Mouse (Mus musculus) liver, embryonic 15.5 days (tissue): ENCODE data around the gene Wdr24. TPM values are rescaled to one million over a fixed set of nuclear protein-coding genes. Genes with fewer than 3 reads are reported as not detected.
"Not testable (repeated sequence)": the region's sequence is repeated elsewhere in the genome, so short reads cannot be mapped to it uniquely, and the experiment has no call there.

Source experiments
- ATAC-seq: fragments of 200-750 bp; cut with Nextera tagmentation; 2 replicates; pipeline ENCODE4 v1.8.0; 2017; ENCODE audit warnings: moderate number of reproducible peaks, mild to moderate bottlenecking, moderate library complexity; ENCODE audit not compliant: insufficient read depth
- H3K27ac ChIP-seq: fragments of 300-500 bp; sonication (generic); replicated peaks from 2 replicates; pipeline ENCODE4 v1.5.1; 2015; ENCODE audit warnings: mild to moderate bottlenecking, inconsistent platforms
- H3K27me3 ChIP-seq: fragments of 300-500 bp; sonication (generic); 2 replicates; pipeline ENCODE4 v1.6.1; 2015; ENCODE audit warnings: mild to moderate bottlenecking, inconsistent platforms
- H3K36me3 ChIP-seq: fragments of 300-500 bp; sonication (generic); replicated peaks from 2 replicates; pipeline ENCODE4 v1.6.1; 2015; ENCODE audit warnings: moderate library complexity, mild to moderate bottlenecking, inconsistent platforms
- H3K4me1 ChIP-seq: fragments of 300-500 bp; sonication (generic); replicated peaks from 2 replicates; pipeline ENCODE4 v1.6.1; 2015; ENCODE audit warnings: inconsistent platforms
- H3K4me2 ChIP-seq: fragments of 300-500 bp; sonication (generic); 2 replicates; pipeline ENCODE4 v1.6.1; 2015; ENCODE audit warnings: moderate library complexity, mild to moderate bottlenecking, inconsistent platforms
- H3K4me3 ChIP-seq: fragments of 300-500 bp; sonication (generic); replicated peaks from 2 replicates; pipeline ENCODE4 v1.5.1; 2015; ENCODE audit warnings: mild to moderate bottlenecking, inconsistent platforms
- H3K9ac ChIP-seq: fragments of 300-500 bp; sonication (generic); 2 replicates; pipeline ENCODE4 v1.6.1; 2015; ENCODE audit warnings: moderate library complexity, mild to moderate bottlenecking, inconsistent platforms
- H3K9me3 ChIP-seq: fragments of 300-500 bp; sonication (generic); replicated peaks from 2 replicates; pipeline ENCODE4 v1.6.1; 2016; ENCODE audit warnings: inconsistent platforms
- WGBS: fragments of 180-500 bp; shearing (Covaris S2); methylation state at CpG from one replicate; pipeline ENCODE4 v1.1.7; 2015; ENCODE audit warnings: mixed read lengths; ENCODE audit not compliant: insufficient replicate concordance; 5-methylcytosine and 5-hydroxymethylcytosine counted together
- polyA plus RNA-seq: library from polyadenylated mRNA; unstranded; fragments of >200 nt; fragmentation: Nextera tagmentation; extraction: Ambion mirVana; gene quantifications from 2 replicates; pipeline ENCODE4 v1.2.1, GENCODE M21; 2015

The Wdr24 gene
- polyA plus RNA-seq, 1 experiment from 2014 or later: 11.7 TPM

DNA sequence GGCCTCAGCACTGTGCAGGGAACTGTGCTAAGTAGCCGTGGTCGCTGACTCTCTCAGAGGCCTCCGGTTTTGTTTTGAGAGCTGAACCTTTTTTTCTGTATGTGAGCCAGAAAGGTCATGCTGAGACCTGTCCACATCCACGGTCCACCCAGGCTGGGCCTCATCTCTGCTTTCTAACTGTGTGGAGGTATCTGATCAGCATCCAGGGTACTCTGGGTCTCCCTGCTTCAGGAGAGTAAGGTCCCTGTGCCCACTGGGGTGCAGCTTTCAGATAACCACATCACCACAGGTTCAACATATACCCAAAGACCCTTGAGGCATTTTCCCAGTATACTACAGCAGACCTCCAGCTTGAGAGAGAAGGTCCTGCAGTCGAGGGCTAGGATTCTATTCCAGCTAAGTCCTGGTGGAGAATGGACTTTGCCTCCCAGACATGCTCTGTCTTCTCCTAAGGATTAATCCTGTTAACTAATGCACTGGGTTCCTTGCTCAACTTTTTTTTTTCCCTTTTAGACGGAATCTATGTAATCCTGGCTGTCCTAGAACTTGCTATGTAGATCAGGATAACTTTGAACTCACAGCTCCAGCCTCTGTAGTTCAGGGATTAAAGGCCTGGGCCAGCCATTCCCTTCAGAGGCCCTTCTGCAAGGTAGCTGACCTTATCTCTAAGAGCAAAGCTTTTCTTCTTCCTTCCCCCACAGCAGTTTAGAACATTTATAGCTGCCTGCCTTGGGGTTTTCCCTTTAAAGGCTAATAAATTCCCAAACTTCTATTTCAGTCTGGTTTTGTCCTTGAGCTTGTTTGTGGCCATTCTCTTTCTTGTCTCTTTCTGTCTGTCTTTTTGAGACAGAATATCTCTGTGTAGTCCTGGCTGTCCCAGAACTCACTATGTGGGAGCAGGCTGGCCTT lies 38.5 kb downstream of the Wdr24 start:
- peak overlapping the region; percentile 98 for H3K4me2 ChIP-seq
- WGBS: 7% methylated on average over 6 of the region's 6 CpGs
- peak; percentile 12; the same call in 1 of the 2 replicates for ATAC-seq

GRCm38 (mm10) chr17:25863681-25864080 lies 40.3 kb downstream of the Wdr24 start:
- no peak overlapping the region for H3K27ac ChIP-seq
- H3K36me3 ChIP-seq: peaks cover 20% of the 10 kb centered on the region
- H3K4me2 ChIP-seq: no peak overlapping the region
- no peak overlapping the region for H3K9ac ChIP-seq
- no peak overlapping the region for H3K4me3 ChIP-seq
- H3K4me1 ChIP-seq: peaks cover 59% of the 10 kb centered on the region
- H3K27me3 ChIP-seq: no peaks in the 10 kb centered on the region
- no peak for ATAC-seq
- WGBS: 79% methylated on average over 6 of the region's 6 CpGs
- no peaks in the 10 kb centered on the region for H3K9me3 ChIP-seq

More for the DNA sequence above, 38.5 kb downstream of the Wdr24 start:
- Histone ChIP-seq H3K36me3 (peaks cover 20% of the 10 kb centered on the region), H3K27me3 (no peaks in the 10 kb centered on the region), H3K4me1 (peaks cover 48% of the 10 kb centered on the region), H3K4me3 (peak overlapping the region; percentile 80), H3K9ac (peak overlapping the region; percentile 75), H3K27ac (peak overlapping the region; percentile 68), H3K9me3 (no peaks in the 10 kb centered on the region)

- 85% methylated on average over 14 of the region's 14 CpGs for WGBS
- H3K36me3 ChIP-seq: peaks cover 20% of the 10 kb centered on the region
- H3K9me3 ChIP-seq: no peaks in the 10 kb centered on the region
- no peaks in the 10 kb centered on the region for H3K27me3 ChIP-seq
- H3K4me3 ChIP-seq: no peak overlapping the region
- H3K4me1 ChIP-seq: peaks cover 63% of the 10 kb centered on the region
- no peak overlapping the region for H3K27ac ChIP-seq
- H3K9ac ChIP-seq: no peak overlapping the region
- ATAC-seq: no peak
- H3K4me2 ChIP-seq: no peak overlapping the region
Measured at GRCm38 (mm10) chr17:25864311-25864710, 40.9 kb downstream of the Wdr24 start.

DNA sequence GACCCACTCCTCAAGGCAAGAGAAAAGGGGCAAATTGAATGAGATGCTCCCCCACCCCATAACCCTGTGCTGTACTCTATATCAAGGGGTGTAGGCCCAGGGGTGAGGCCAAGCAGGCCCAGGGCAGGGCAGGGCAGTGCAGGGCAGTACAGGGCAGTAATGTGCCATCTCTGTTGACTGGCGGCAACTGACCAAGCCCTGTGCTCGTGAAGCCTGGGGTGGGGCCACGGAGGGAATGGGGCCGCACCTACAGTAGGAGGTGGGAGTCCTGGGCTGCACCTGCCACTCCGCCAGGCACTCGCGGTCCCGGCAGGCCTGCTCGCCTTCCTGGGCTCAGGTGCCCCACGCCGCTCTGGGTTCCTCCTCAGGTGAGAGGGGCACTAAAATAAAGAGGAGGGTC lies 41.9 kb downstream of the Wdr24 start:
- Histone ChIP-seq H3K27ac (no peak overlapping the region), H3K4me1 (peaks cover 54% of the 10 kb centered on the region), H3K4me2 (no peak overlapping the region), H3K27me3 (no peaks in the 10 kb centered on the region), H3K9me3 (no peaks in the 10 kb centered on the region), H3K36me3 (peaks cover 20% of the 10 kb centered on the region), H3K4me3 (no peak overlapping the region), H3K9ac (no peak overlapping the region)
- WGBS: 81% methylated on average over 11 of the region's 11 CpGs
- no peak for ATAC-seq

DNA sequence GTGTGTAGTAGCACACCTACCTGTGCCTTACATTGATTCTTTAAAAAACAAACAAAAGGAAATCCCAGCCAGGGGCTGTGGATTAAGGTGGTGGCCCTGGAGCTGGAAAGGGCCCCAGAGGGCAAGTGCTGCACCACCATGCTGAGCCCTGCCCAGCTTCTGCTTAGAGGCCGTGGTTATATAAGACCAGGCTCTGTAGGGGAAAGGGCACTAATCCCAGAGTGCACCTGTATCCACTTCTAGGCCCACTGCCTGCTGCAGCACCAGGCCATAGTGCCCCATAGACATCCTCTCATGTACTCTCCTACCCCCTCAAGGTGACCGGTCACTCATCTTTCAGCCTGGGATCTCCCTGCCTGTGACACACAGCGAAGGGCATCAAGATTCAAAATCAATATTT lies 42.7 kb downstream of the Wdr24 start:
- H3K36me3 ChIP-seq: peaks cover 20% of the 10 kb centered on the region
- no peak for ATAC-seq
- peak overlapping the region; percentile 88; the same call in 1 of the 2 replicates for H3K4me2 ChIP-seq
- no peak overlapping the region for H3K27ac ChIP-seq
- H3K4me3 ChIP-seq: no peak overlapping the region
- no peak overlapping the region for H3K9ac ChIP-seq
- peaks cover 46% of the 10 kb centered on the region for H3K4me1 ChIP-seq
- no peaks in the 10 kb centered on the region for H3K9me3 ChIP-seq
- H3K27me3 ChIP-seq: no peaks in the 10 kb centered on the region
- 69% methylated on average over 3 of the region's 3 CpGs for WGBS

DNA sequence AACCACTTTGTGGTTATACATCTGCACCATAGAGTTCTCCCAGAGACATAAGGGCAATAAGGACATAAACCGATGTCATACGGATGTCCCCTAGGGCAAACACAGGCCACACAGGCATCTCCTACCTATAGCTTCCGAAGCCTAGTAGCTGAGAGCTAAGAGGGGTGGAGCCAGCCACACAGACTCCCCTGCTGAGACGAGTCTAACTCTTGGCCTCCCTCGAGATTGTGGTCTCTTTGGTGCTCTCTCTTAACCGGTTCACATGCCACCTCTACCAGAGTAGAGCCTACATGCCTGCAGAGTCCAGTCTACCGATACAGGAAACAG lies 44.0 kb downstream of the Wdr24 start:
- ATAC-seq: peak; percentile 33
- Histone ChIP-seq H3K27me3 (no peaks in the 10 kb centered on the region), H3K9ac (peak overlapping the region; percentile 66), H3K9me3 (no peaks in the 10 kb centered on the region), H3K4me3 (peak overlapping the region; percentile 69), H3K4me1 (peaks cover 34% of the 10 kb centered on the region), H3K27ac (peak overlapping the region; percentile 77), H3K36me3 (peaks cover 20% of the 10 kb centered on the region), H3K4me2 (peak overlapping the region; percentile 88)
- WGBS: 4% methylated on average over 7 of the region's 7 CpGs

DNA sequence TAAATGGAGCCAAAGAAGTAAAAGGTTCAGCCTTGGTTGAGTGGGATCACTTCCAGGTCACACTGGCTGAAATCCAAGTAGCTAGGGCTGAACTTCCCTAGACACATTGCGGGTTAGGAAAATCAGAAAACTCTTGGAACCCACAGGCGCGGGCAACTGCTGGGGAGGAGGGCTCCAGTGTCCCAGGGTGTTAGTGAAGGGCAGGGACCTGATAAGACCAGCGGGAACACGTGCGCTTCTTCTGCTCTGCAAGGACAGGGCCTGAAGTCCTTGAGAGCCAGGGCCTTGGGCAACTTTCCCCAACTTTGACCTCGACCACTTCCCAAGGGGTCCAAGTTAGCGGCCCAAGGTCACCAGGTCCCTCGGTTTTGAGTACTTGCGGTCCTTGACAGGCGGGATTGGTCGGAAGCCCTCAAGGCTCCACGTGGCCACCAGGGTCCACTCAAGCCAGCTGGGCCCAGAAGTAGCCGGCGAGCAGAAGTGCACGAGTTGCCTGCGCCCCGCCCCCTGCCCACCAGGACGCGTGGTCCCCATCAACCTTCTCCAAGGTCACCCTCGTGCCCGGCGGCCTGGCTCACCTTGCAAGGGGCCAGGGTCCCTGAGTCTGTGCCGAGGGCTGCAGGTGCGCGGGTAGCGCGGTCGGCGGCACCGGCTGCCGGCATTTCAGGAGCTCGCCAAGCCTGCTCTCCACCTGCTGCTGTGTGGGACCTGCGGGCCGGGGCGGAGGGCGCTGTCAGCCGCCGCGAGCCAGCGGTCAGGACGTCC lies 44.6 kb downstream of the Wdr24 start:
- peak overlapping the region; percentile 88 for H3K4me2 ChIP-seq
- H3K9me3 ChIP-seq: no peaks in the 10 kb centered on the region
- H3K36me3 ChIP-seq: peaks cover 20% of the 10 kb centered on the region
- WGBS: under 1% methylated on average over 42 of the region's 42 CpGs
- H3K9ac ChIP-seq: peak overlapping the region; percentile 66
- ATAC-seq: peak; percentile 53
- peaks cover 32% of the 10 kb centered on the region for H3K4me1 ChIP-seq
- peak overlapping the region; percentile 77 for H3K27ac ChIP-seq
- H3K27me3 ChIP-seq: no peaks in the 10 kb centered on the region
- H3K4me3 ChIP-seq: peak overlapping the region; percentile 69

DNA sequence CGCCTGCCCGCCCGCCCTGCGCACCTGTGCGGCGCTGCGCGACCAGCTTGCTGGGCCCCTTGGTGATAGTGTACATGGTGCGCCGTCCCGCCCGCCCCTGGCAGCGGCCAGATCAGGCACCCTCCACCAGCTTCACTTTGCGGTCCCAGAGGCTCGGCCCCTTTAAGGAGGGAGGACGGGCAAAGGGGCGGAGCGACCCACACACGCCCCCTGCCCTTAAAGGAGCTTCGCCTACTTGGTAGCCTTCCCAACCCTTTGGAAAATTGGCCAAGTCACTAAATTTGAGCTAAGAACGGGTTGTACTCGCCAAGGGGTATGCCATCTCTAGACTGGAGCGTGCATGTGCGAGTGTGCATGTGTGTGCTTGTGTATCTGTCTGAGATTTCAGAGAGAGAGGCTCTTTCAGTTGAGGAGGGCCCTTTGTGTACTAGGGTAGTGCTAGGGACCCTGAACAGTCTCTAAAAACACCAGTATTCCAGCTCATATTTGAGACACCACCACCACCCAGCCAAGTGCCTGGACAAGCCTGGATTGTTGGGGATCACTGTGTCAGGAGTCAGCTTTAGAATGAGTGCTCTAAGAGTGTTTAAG lies 45.3 kb downstream of the Wdr24 start, which contains the start of gene Mcrip2:
Mcrip2 (minus strand) TSS at position 164 of the 591 bp plus-strand sequence.
- Histone ChIP-seq H3K4me1 (peaks cover 32% of the 10 kb centered on the region), H3K4me3 (peak within 1 kb of the TSS; percentile 69), H3K9ac (peak within 1 kb of the TSS; percentile 66), H3K36me3 (peaks cover 16% of the 10 kb centered on the region), H3K27ac (peak within 1 kb of the TSS; percentile 77), H3K9me3 (no peaks in the 10 kb centered on the region), H3K27me3 (no peaks in the 10 kb centered on the region), H3K4me2 (peak within 1 kb of the TSS; percentile 88)
- 0% methylated on average over 24 of the region's 24 CpGs for WGBS
- ATAC-seq: peak; percentile 68

- peaks cover 8% of the 10 kb centered on the region for H3K36me3 ChIP-seq
- H3K4me3 ChIP-seq: no peak overlapping the region
- H3K9ac ChIP-seq: no peak overlapping the region
- H3K27me3 ChIP-seq: no peaks in the 10 kb centered on the region
- WGBS: 81% methylated on average over 8 of the region's 8 CpGs
- H3K4me2 ChIP-seq: no peak overlapping the region
- H3K9me3 ChIP-seq: no peaks in the 10 kb centered on the region
- no peak for ATAC-seq
- H3K27ac ChIP-seq: no peak overlapping the region
- H3K4me1 ChIP-seq: peaks cover 39% of the 10 kb centered on the region
Measured at GRCm38 (mm10) chr17:25869498-25869897, 46.1 kb downstream of the Wdr24 start.

DNA sequence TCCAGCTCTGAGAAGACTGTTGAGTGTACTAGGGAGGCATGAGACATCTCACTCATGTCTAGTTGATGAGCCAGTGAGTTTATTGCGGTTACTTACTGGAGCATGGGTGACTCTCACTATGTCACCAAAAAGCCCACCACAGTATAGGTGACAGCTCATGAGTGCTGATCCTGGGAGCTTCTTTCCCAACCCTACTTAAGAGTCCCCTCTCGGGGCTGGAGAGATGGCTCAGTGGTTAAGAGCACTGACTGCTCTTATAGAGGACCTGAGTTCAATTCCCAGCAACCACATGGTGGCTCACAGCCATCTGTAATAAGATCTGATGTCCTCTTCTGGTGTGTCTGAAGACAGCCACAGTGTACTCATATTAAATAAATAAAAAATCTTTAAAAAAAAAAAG lies 46.5 kb downstream of the Wdr24 start:
- no peak for ATAC-seq
- no peak overlapping the region for H3K9ac ChIP-seq
- H3K4me1 ChIP-seq: peaks cover 42% of the 10 kb centered on the region
- 75% methylated on average over 2 of the region's 2 CpGs for WGBS
- no peak overlapping the region for H3K4me2 ChIP-seq
- no peaks in the 10 kb centered on the region for H3K9me3 ChIP-seq
- H3K27ac ChIP-seq: no peak overlapping the region
- H3K36me3 ChIP-seq: peaks cover 6% of the 10 kb centered on the region; the same call in 1 of the 2 replicates
- no peaks in the 10 kb centered on the region for H3K27me3 ChIP-seq
- H3K4me3 ChIP-seq: no peak overlapping the region

DNA sequence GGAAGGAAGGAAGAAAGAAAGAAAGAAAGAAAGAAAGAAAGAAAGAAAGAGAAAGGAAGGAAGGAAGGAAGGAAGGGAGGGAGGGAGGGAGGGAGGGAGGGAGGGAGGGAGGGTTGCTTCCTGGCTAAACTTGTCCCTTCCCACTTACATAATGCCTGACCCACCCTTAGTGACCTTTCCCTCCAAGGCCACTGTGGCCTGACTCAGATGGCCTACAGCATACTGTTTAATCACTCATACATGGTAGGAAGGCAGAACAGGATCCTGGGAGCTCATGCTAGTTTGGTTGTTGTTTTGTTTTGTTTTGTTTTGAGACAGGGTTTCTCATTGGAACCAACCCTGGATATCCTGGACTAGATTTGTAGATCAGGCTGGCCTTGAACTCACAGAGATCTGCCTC lies 48.1 kb downstream of the Wdr24 start:
- H3K4me3 ChIP-seq, H3K27ac ChIP-seq, H3K4me2 ChIP-seq, H3K27me3 ChIP-seq, H3K9me3 ChIP-seq, H3K9ac ChIP-seq, H3K36me3 ChIP-seq, ATAC-seq: not testable (repeated sequence)
- H3K4me1 ChIP-seq: peaks cover 49% of the 10 kb centered on the region
